Mouse (Mus musculus): ENCODE results near the gene Pole4.
A peak's percentile ranks its signal among the peaks of the same experiment; 100 is the strongest.

GRCm38 (mm10) chr6:82652521-82653168 lies 52.5 kb downstream of the Pole4 start:
- TF ChIP-seq CTCF (IDR thresholded peaks at IDR 0.05) (peak; percentile 10; the same call in 1 of the 2 replicates), EP300 (IDR thresholded peaks at IDR 0.05) (peak; percentile 34; the same call in 1 of the 2 replicates)

Measured in lung, postnatal 0 days (tissue).